Comparison of ENCODE assay signal across 11 mouse cellular contexts in genomic region chr6:99130758-99131410, GRCm38 (mm10).
DNase-seq lines count a peak whose midpoint lies in the region; ATAC-seq and TF ChIP-seq lines count a peak whose summit lies in the region.
"Had no signal": no experiment of that assay in that cellular context is flagged by ENCODE, and none has a peak within 500 bp of the region (broad histone marks: within the 10 kb centered on the region; RNA-seq: fewer than 3 reads in every experiment).

No protein-coding gene starts in this region.

- no peaks in the 10 kb centered on the region for H3K36me3 ChIP-seq in heart, embryonic 11.5 days (ENCODE audit: control insufficient read depth, insufficient read depth, low read length)
- no peaks in the 10 kb centered on the region for H3K36me3 ChIP-seq in neural tube, embryonic 12.5 days
- no peaks in the 10 kb centered on the region for H3K36me3 ChIP-seq in neural tube, embryonic 15.5 days
- peaks cover 7% of the 10 kb centered on the region for H3K36me3 ChIP-seq in splenic B cell, adult 2 months (ENCODE audit: control insufficient read depth, insufficient read depth, low read length, poor library complexity, severe bottlenecking)
- H3K36me3 ChIP-seq: embryonic facial prominence, embryonic 12.5 days had no signal

- no peaks in the 10 kb centered on the region for H3K9me3 ChIP-seq in heart, embryonic 11.5 days (replicated peaks; ENCODE audit: control insufficient read depth, low read length)
- H3K9me3 ChIP-seq in neural tube, embryonic 12.5 days: no peaks in the 10 kb centered on the region
- no peaks in the 10 kb centered on the region for H3K9me3 ChIP-seq in neural tube, embryonic 15.5 days (replicated peaks)
- H3K9me3 ChIP-seq: embryonic facial prominence, embryonic 12.5 days; G1E had no signal

- no peaks in the 10 kb centered on the region for H3K27me3 ChIP-seq in heart, embryonic 11.5 days (ENCODE audit: control insufficient read depth, insufficient read depth, low read length)
- no peaks in the 10 kb centered on the region for H3K27me3 ChIP-seq in neural tube, embryonic 12.5 days (replicated peaks)
- H3K27me3 ChIP-seq in neural tube, embryonic 15.5 days (replicated peaks): no peaks in the 10 kb centered on the region
- no peaks in the 10 kb centered on the region for H3K27me3 ChIP-seq in splenic B cell, adult 2 months (ENCODE audit: control insufficient read depth, insufficient read depth, low read length, poor library complexity, severe bottlenecking)
- H3K27me3 ChIP-seq: embryonic facial prominence, embryonic 12.5 days had no signal

- peak overlapping the region; percentile 20; the same call in 1 of the 2 replicates for H3K4me2 ChIP-seq in heart, embryonic 11.5 days
- H3K4me2 ChIP-seq in neural tube, embryonic 12.5 days (replicated peaks): 0 out of 2 replicates have a peak overlapping the region, but pooled peaks have one; percentile 5
- H3K4me2 ChIP-seq in neural tube, embryonic 15.5 days: no peak overlapping the region
- H3K4me2 ChIP-seq: embryonic facial prominence, embryonic 12.5 days had no signal

- DNase-seq in heart, adult 9 months (ENCODE audit: low spot score in 2 of 2): no peak
- peak; percentile 25 for DNase-seq in splenic B cell, adult 2 months (ENCODE audit: low read depth, low spot score)
- no peak for DNase-seq in ovary, adult 18-20 months (ENCODE audit: low spot score)

- ATAC-seq in heart, embryonic 11.5 days (replicated peaks; ENCODE audit: insufficient number of reproducible peaks, low FRiP score, low TSS enrichment): no peak
- no peak for ATAC-seq in neural tube, embryonic 12.5 days (ENCODE audit: low FRiP score, low read depth)
- no peak for ATAC-seq in neural tube, embryonic 15.5 days (ENCODE audit: low FRiP score)
- no peak for ATAC-seq in frontal cortex, adult (ENCODE audit: low TSS enrichment)

- H3K4me3 ChIP-seq in heart, embryonic 11.5 days (ENCODE audit: low read depth, low read length): no peak overlapping the region
- no peak overlapping the region for H3K4me3 ChIP-seq in neural tube, embryonic 12.5 days
- no peak overlapping the region for H3K4me3 ChIP-seq in neural tube, embryonic 15.5 days (replicated peaks)
- H3K4me3 ChIP-seq in embryonic fibroblast, embryonic 13.5 days (ENCODE audit: insufficient read depth, low read length): no peak overlapping the region
- H3K4me3 ChIP-seq: embryonic facial prominence, embryonic 12.5 days had no signal

- peak overlapping the region; percentile 42; the same call in 1 of the 2 replicates for H3K27ac ChIP-seq in heart, embryonic 11.5 days (ENCODE audit: low read depth, low read length)
- H3K27ac ChIP-seq in neural tube, embryonic 12.5 days: no peak overlapping the region
- no peak overlapping the region for H3K27ac ChIP-seq in neural tube, embryonic 15.5 days (replicated peaks)
- H3K27ac ChIP-seq in embryonic fibroblast, embryonic 13.5 days (ENCODE audit: insufficient read depth, low read length): peak overlapping the region; percentile 81
- H3K27ac ChIP-seq: embryonic facial prominence, embryonic 12.5 days; macrophage had no signal

- TF ChIP-seq POLR2A in embryonic fibroblast, embryonic 13.5 days (IDR thresholded peaks at IDR 0.05; ENCODE audit: low read depth, low read length): 0 out of 2 replicates have a peak, but pooled peaks have one; percentile 17

- TF ChIP-seq CTCF in embryonic fibroblast, embryonic 13.5 days (IDR thresholded peaks at IDR 0.05; ENCODE audit: borderline replicate concordance, insufficient read depth, low read length): no peak

- peaks cover 19% of the 10 kb centered on the region for H3K4me1 ChIP-seq in heart, embryonic 11.5 days (ENCODE audit: control insufficient read depth, insufficient read depth, low read length)
- H3K4me1 ChIP-seq in neural tube, embryonic 12.5 days: peaks cover 38% of the 10 kb centered on the region
- peaks cover 14% of the 10 kb centered on the region for H3K4me1 ChIP-seq in neural tube, embryonic 15.5 days
- H3K4me1 ChIP-seq in embryonic fibroblast, embryonic 13.5 days (ENCODE audit: control insufficient read depth, insufficient read depth, low read length): peaks cover 7% of the 10 kb centered on the region

- WGBS in heart, embryonic 11.5 days (ENCODE audit: insufficient replicate concordance): 60% methylated on average over 10 of the region's 10 CpGs
- WGBS in neural tube, embryonic 12.5 days: 56% methylated on average over 10 of the region's 10 CpGs
- WGBS in neural tube, embryonic 15.5 days: 67% methylated on average over 10 of the region's 10 CpGs

- no peak overlapping the region for H3K9ac ChIP-seq in heart, embryonic 11.5 days (ENCODE audit: low read depth, low read length)
- H3K9ac ChIP-seq in neural tube, embryonic 12.5 days: no peak overlapping the region
- no peak overlapping the region for H3K9ac ChIP-seq in neural tube, embryonic 15.5 days (replicated peaks)
- H3K9ac ChIP-seq: embryonic facial prominence, embryonic 12.5 days had no signal

Comparison
In these comparisons a context has a peak if more than half of its experiments do, and no peak if none do; other contexts are left out.
1. H3K27ac ChIP-seq: peak in heart, embryonic 11.5 days (single experiment) and embryonic fibroblast, embryonic 13.5 days (single experiment); none in neural tube, embryonic 12.5 days (single experiment) and neural tube, embryonic 15.5 days (single experiment).